Mouse (Mus musculus): ENCODE measurements around the gene Lsm14a.

The Lsm14a gene

GRCm38 (mm10) chr7:34312786-34313442 lies 80.2 kb downstream of the Lsm14a start:
- peak; percentile 65 for DNase-seq (ENCODE audit: low read depth)

DNA sequence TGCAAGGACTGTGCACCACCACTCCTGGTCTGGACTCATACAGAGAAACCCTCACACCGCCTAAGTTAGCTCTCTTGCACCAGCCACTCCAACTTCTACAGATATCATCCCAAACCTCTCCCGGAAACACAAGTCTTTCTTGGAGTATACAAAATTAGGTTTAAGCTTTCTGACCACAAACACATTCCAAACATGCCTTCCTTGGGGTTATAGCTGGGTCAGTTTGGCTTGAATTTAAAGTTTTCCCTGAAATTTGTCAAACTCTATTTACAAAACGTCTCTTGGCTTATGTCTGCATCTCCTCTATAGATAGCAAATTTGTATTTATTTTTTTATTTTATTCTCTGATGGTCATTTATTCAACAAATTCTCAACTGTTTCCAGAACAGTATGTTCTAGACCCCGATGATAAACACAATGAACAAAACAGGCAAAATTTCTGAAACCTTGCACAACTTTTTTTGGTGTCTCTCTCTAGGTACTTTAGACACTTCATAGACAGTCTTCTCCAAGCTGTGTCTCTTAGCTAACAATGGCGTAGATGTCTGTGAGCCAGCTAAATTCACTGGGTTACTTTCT lies 83.8 kb downstream of the Lsm14a start:
- no peak for DNase-seq (ENCODE audit: low read depth)

DNA sequence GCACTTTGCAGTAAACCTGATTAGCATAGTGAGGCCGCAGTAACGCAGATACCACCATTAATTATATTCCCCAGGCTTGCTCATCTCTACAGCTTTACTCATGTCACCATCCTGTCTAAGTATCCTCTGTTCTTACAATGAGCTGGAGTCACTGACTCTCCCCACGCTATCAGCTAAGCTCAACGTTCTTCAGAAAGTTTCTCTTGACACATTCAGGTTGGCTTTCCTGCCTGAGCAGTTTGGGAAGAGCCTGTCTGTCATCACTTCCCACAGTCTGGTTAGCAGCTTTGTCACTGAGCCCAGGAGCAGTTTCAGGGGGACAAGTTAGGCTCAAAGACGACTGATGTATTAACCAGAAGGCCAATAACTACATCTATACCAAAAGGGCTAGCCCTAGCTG lies 84.5 kb downstream of the Lsm14a start:
- no peak for DNase-seq (ENCODE audit: low read depth)

DNA sequence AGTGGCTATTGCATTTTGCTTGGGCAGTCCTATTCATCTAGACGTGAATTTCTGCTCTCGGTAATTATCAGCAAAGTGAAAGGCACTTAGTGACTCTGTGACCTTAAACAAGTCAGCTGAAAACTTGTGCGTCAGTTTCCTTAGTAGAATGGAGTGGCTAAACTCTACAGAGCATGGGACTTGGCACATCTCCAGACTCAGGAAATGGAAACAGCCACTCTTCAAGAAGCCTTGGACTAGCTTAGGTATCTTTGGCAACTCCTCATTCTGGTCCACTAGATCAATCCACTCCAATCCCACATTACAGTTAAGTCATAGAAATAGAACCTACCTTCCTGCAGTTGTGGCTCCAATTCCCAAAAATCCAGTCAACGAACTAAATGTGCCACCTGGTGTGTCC lies 87.7 kb downstream of the Lsm14a start:
- peak; percentile 64 for DNase-seq (ENCODE audit: low read depth)

DNA sequence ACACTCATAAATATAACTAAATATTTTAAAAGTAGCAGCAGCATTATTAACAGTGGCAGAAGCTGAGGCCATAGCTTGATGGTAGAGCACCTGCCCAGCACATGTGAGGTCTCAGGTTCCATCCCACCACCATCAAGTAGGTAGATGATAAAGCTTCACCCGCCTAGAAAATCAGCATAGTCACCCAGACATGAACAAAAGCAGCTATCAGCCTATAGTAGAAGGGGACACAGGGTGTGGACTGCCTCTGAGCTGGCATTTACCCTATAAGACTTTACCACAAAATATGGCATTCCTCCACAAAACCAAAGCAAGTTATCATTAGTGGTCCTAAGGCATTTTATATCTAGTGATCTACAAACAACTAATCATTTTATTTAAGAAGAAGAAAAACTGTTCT lies 90.5 kb downstream of the Lsm14a start:
- no peak for DNase-seq (ENCODE audit: low read depth)

DNA sequence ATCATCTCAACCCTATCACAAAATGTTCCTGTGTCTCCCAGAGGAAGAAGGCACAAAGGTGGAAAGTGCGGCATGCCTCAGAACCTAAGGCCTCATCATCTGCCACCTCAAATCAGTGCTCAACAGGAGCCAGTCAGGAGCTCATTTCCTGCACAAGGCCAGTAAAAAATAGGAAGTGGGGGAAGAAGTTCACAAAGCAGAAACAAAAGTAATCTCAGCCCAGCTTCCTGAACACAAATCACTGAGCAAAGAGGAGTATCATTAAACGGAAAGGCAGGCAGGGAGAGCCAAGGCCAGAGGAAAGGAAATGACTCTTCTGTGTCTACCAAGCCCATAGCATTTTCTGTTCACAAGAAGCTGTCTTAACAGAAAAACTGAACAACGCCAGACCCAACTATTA lies 91.2 kb downstream of the Lsm14a start:
- DNase-seq (ENCODE audit: low read depth) = peak; percentile 65

GRCm38 (mm10) chr7:34298818-34299217 lies 94.3 kb downstream of the Lsm14a start:
- no peak for DNase-seq (ENCODE audit: low read depth)

GRCm38 (mm10) chr7:34296124-34296523 lies 97.0 kb downstream of the Lsm14a start:
- no peak for DNase-seq (ENCODE audit: low read depth)

Data from 416B (cell line).